Comparison of ENCODE assay signal across 8 mouse cellular contexts in the genomic region with DNA sequence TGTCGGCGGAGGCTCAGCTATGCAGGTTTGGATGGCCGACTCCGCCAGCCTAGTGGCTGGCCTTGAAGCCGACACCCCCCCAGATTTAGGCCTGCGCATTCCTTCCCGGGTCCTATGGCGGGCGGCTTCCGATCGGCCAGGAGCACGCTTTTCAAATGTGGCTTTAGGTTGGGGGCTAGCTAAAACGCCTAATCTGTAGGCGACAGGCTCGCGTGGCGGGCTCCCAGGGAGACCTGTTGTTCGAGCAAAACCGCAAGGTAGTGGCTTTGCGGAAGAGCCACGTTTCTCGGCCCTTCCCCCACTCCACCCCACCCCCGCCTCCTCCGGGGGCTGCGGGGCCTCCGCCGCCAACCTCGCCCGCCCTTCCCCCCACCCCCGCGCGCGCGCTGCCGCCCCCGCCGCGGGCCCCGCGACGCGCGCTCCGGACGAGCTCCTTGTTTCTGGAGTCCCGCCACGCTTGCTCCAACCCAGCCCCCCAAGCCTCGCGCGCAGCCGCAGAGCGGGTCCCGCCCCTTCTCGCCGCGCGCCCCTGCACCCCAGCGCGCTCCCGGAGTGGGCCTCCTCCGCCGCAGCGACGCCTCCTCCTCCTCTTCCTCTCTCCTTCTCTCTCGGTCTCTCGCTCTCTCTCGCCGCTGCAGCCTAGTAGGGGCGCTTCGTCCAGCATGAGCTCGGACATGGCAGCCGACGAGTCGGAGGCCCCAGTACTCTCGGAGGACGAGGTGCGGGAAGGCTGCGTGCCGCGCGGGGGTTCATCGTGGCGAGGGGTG. TPM values are rescaled to one million over a fixed set of nuclear protein-coding genes. Genes with fewer than 3 reads are reported as not detected.
DNase-seq lines count a peak whose midpoint lies in the region; ATAC-seq lines count a peak whose summit lies in the region.

TSS of gene Nedd4 (plus strand) at position 452 of the 767 bp plus-strand sequence.

- H3K4me3 ChIP-seq in hindbrain, embryonic 15.5 days: peak within 1 kb of the TSS; percentile 96

- H3K27me3 ChIP-seq in hindbrain, embryonic 15.5 days: no peaks in the 10 kb centered on the region

- H3K4me2 ChIP-seq in hindbrain, embryonic 15.5 days: peak within 1 kb of the TSS; percentile 70

- no peaks in the 10 kb centered on the region for H3K9me3 ChIP-seq in hindbrain, embryonic 15.5 days

- under 1% methylated on average over 64 of the region's 83 CpGs for WGBS in hindbrain, embryonic 15.5 days

- H3K27ac ChIP-seq in hindbrain, embryonic 15.5 days (replicated peaks): peak within 1 kb of the TSS; percentile 100

- H3K9ac ChIP-seq in hindbrain, embryonic 15.5 days: peak within 1 kb of the TSS; percentile 100

- H3K4me1 ChIP-seq in hindbrain, embryonic 15.5 days (replicated peaks): peaks cover 43% of the 10 kb centered on the region

- ATAC-seq in hindbrain, embryonic 15.5 days (ENCODE audit: low FRiP score, low read depth): peak; percentile 92

- H3K36me3 ChIP-seq in hindbrain, embryonic 15.5 days: peaks cover 5% of the 10 kb centered on the region; the same call in 1 of the 2 replicates

- DNase-seq in WW6 (ENCODE audit: low read depth, low spot score): peak; percentile 75
- peak; percentile 93 to 96 for DNase-seq in cerebellum, postnatal 36 days
- peak; percentile 96 for DNase-seq in gastrocnemius, adult 18-20 months (ENCODE audit: low spot score)
- peak; percentile 87 for DNase-seq in left cerebral cortex, adult 11 months (ENCODE audit: low spot score)
- DNase-seq in lung, postnatal 36 days: peak; percentile 95
- DNase-seq in retina, postnatal 7 days (ENCODE audit: low read depth, low spot score): peak; percentile 87
- peak; percentile 94 for DNase-seq in urinary bladder, adult 18-20 months (ENCODE audit: low spot score in 2 of 2)

RNA-seq across cellular contexts. Expression of gene Nedd4, which starts in this region (rescaled TPM):
- total RNA-seq in gastrocnemius, adult 18-20 months (2021): 100 to 1,000 TPM; 266 to 284 TPM
- 387 and 425 TPM in 2 replicates for polyA plus RNA-seq in hindbrain, embryonic 15.5 days (2015; fragmentation: Nextera tagmentation; extraction: Ambion mirVana)

Comparison
In these comparisons a context has a peak if more than half of its experiments do, and no peak if none do; other contexts are left out.
1. Peak in every context shown above with its lines: DNase-seq, ATAC-seq, H3K4me3 ChIP-seq and H3K27ac ChIP-seq.